Mouse (Mus musculus): ENCODE data around the gene Xylt1.

DNA sequence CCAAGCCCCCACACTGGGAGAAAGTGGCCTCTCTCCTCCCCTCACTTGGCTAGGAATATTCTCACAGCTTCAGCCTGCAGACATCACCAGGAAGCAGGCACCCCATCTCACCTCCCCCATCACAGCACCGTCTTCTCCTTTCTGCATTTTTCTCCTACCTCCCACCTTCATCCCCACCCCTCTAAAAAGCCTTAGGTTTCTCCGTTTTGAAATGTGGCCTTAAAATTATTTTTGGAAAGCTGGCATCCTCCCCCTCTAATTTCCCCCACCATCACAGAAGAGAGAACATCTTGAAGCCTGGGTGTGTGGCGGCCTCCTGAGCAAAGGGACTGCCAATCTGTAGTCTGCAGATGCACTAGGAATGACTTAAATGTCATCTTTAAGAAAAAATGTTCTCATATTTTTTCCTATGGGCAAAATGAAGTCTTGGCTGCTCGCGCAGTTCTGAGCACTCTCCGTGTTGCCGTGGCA, 291.4 kb downstream of the Xylt1 start:
- TF ChIP-seq POLR2A (IDR thresholded peaks at IDR 0.05; ENCODE audit: control insufficient read depth, extremely low read depth, insufficient read depth, low read length, poor library complexity), result no peak
- TF ChIP-seq CTCF (IDR thresholded peaks at IDR 0.05; ENCODE audit: borderline replicate concordance, control insufficient read depth, extremely low read depth, insufficient read depth, low read length, poor library complexity), result no peak

Data from thymus, adult 2 months (tissue).